7 mouse cellular contexts compared by ENCODE assay signal in genomic region chr11:88186947-88187243, GRCm38 (mm10). TPM values are rescaled to one million over a fixed set of nuclear protein-coding genes. Genes with fewer than 3 reads are reported as not detected.
DNase-seq lines count a peak whose midpoint lies in the region; ATAC-seq lines count a peak whose summit lies in the region.

No protein-coding gene starts in this region.

- H3K4me3 ChIP-seq in liver, embryonic 12.5 days, result no peak overlapping the region
- no peak overlapping the region for H3K4me3 ChIP-seq in forebrain, embryonic 14.5 days (ENCODE audit: low read depth, low read length)
- H3K4me3 ChIP-seq in limb, embryonic 12.5 days (replicated peaks), result no peak overlapping the region
- no peak overlapping the region for H3K4me3 ChIP-seq in stomach, embryonic 15.5 days (replicated peaks)

- WGBS in liver, embryonic 12.5 days (ENCODE audit: insufficient replicate concordance), result 54% methylated on average over 2 of the region's 2 CpGs
- 39% methylated on average over 2 of the region's 2 CpGs for WGBS in forebrain, embryonic 14.5 days
- 44% methylated on average over 2 of the region's 2 CpGs for WGBS in limb, embryonic 12.5 days
- WGBS in stomach, embryonic 15.5 days, result 32% methylated on average over 2 of the region's 2 CpGs

- H3K27me3 ChIP-seq in liver, embryonic 12.5 days (replicated peaks), result peaks cover 72% of the 10 kb centered on the region
- H3K27me3 ChIP-seq in forebrain, embryonic 14.5 days (replicated peaks; ENCODE audit: control insufficient read depth, insufficient read depth, low read length), result peaks cover under 1% of the 10 kb centered on the region
- peaks cover 18% of the 10 kb centered on the region for H3K27me3 ChIP-seq in limb, embryonic 12.5 days
- H3K27me3 ChIP-seq in stomach, embryonic 15.5 days (replicated peaks), result 0 out of 2 replicates have a peak, but pooled peaks cover 3% of the 10 kb centered on the region

- H3K27ac ChIP-seq in liver, embryonic 12.5 days, result no peak overlapping the region
- H3K27ac ChIP-seq in forebrain, embryonic 14.5 days (ENCODE audit: low read depth, low read length), result peak overlapping the region; percentile 60; the same call in 1 of the 2 replicates
- H3K27ac ChIP-seq in limb, embryonic 12.5 days, result peak overlapping the region; percentile 79
- H3K27ac ChIP-seq in stomach, embryonic 15.5 days, result peak overlapping the region; percentile 84

- H3K4me2 ChIP-seq in liver, embryonic 12.5 days, result 0 out of 2 replicates have a peak overlapping the region, but pooled peaks have one; percentile 60
- H3K4me2 ChIP-seq in forebrain, embryonic 14.5 days (ENCODE audit: low read length), result peak overlapping the region; percentile 42; the same call in 1 of the 2 replicates
- peak overlapping the region; percentile 50 for H3K4me2 ChIP-seq in limb, embryonic 12.5 days
- H3K4me2 ChIP-seq in stomach, embryonic 15.5 days, result peak overlapping the region; percentile 47; the same call in 1 of the 2 replicates

- no peaks in the 10 kb centered on the region for H3K36me3 ChIP-seq in liver, embryonic 12.5 days
- peaks cover 28% of the 10 kb centered on the region for H3K36me3 ChIP-seq in forebrain, embryonic 14.5 days (ENCODE audit: control insufficient read depth, insufficient read depth, low read length)
- H3K36me3 ChIP-seq in limb, embryonic 12.5 days, result peaks cover 41% of the 10 kb centered on the region
- no peaks in the 10 kb centered on the region for H3K36me3 ChIP-seq in stomach, embryonic 15.5 days

- H3K4me1 ChIP-seq in liver, embryonic 12.5 days, result peaks cover 17% of the 10 kb centered on the region
- H3K4me1 ChIP-seq in forebrain, embryonic 14.5 days (ENCODE audit: control insufficient read depth, insufficient read depth, low read length), result peaks cover 13% of the 10 kb centered on the region
- H3K4me1 ChIP-seq in limb, embryonic 12.5 days (replicated peaks), result peaks cover 28% of the 10 kb centered on the region
- peaks cover 24% of the 10 kb centered on the region for H3K4me1 ChIP-seq in stomach, embryonic 15.5 days

- ATAC-seq in liver, embryonic 12.5 days, result no peak
- ATAC-seq in forebrain, embryonic 14.5 days, result no peak
- ATAC-seq in limb, embryonic 12.5 days (ENCODE audit: insufficient number of reproducible peaks, insufficient read depth, low FRiP score, low TSS enrichment, low read depth), result no peak
- ATAC-seq in stomach, embryonic 15.5 days (ENCODE audit: insufficient read depth, low FRiP score, low read depth), result no peak

- H3K9ac ChIP-seq in liver, embryonic 12.5 days, result no peak overlapping the region
- H3K9ac ChIP-seq in forebrain, embryonic 14.5 days (ENCODE audit: low read length), result peak overlapping the region; percentile 51; the same call in 1 of the 2 replicates
- no peak overlapping the region for H3K9ac ChIP-seq in limb, embryonic 12.5 days (replicated peaks)
- H3K9ac ChIP-seq in stomach, embryonic 15.5 days, result no peak overlapping the region

- DNase-seq in liver, result no peak
- no peak for DNase-seq in forebrain, embryonic 14.5 days (ENCODE audit: low spot score)
- no peak for DNase-seq in urinary bladder, postnatal 14 days (ENCODE audit: low spot score)
- DNase-seq in layer of hippocampus, adult 11-12 months (ENCODE audit: low spot score), result no peak

- H3K9me3 ChIP-seq in liver, embryonic 12.5 days (replicated peaks), result no peaks in the 10 kb centered on the region
- no peaks in the 10 kb centered on the region for H3K9me3 ChIP-seq in forebrain, embryonic 14.5 days (replicated peaks; ENCODE audit: control insufficient read depth, low read length)
- H3K9me3 ChIP-seq in limb, embryonic 12.5 days, result no peaks in the 10 kb centered on the region
- H3K9me3 ChIP-seq in stomach, embryonic 15.5 days, result no peaks in the 10 kb centered on the region

RNA-seq across cellular contexts. Expression of gene Mrps23, which starts 17.3 kb away (rescaled TPM):
- polyA plus RNA-seq in liver, embryonic 12.5 days (2016; fragmentation: Nextera tagmentation; extraction: Ambion mirVana), result 47.0 and 47.6 TPM in 2 replicates
- 75.5 and 80.8 TPM in 2 replicates for polyA plus RNA-seq in forebrain, embryonic 14.5 days (2014; fragmentation: Nextera tagmentation; extraction: Ambion mirVana)
- 53.2 and 59.5 TPM in 2 replicates for polyA plus RNA-seq in limb, embryonic 12.5 days (2016; fragmentation: Nextera tagmentation; extraction: Ambion mirVana)
- 52.8 and 59.5 TPM in 2 replicates for polyA plus RNA-seq in stomach, embryonic 15.5 days (2015; fragmentation: Nextera tagmentation; extraction: Ambion mirVana)
